ENCODE assay signal across 22 mouse cellular contexts in genomic region chr13:59604511-59604910, GRCm38 (mm10). TPM values are rescaled to one million over a fixed set of nuclear protein-coding genes. Genes with fewer than 3 reads are reported as not detected.
A peak's percentile ranks its signal among the peaks of the same experiment; 100 is the strongest.
DNase-seq lines count a peak whose midpoint lies in the region; ATAC-seq and TF ChIP-seq lines count a peak whose summit lies in the region.
"Had no signal": no experiment of that assay in that cellular context is flagged by ENCODE, and none has a peak within 500 bp of the region (broad histone marks: within the 10 kb centered on the region; RNA-seq: fewer than 3 reads in every experiment).

No protein-coding gene starts in this region.

- peak; percentile 49 for DNase-seq in embryo, embryonic 10 days (ENCODE audit: low spot score)
- no peak for DNase-seq in embryo, embryonic 9.5 days (ENCODE audit: extremely low spot score)
- DNase-seq in liver, embryonic 13.5 days = no peak
- no peak for DNase-seq in liver
- peak; percentile 89 for DNase-seq in Patski (ENCODE audit: low read depth, low spot score)
- peak; percentile 51 for DNase-seq in retina, embryonic 14.5 days (ENCODE audit: low spot score)
- DNase-seq in thymus, adult 2 months = no peak
- DNase-seq in left cerebral cortex, adult 2 months (ENCODE audit: extremely low spot score in 1 of 2, low spot score in 2 of 2) = no peak
- DNase-seq: adrenal gland, postnatal 14 days; cerebellum, adult 18-20 months; cerebellum, postnatal 10 days; forebrain, postnatal 0 days; gastrocnemius, postnatal 14 days; heart, adult 18-20 months; heart, postnatal 14 days had no signal

- H3K36me3 ChIP-seq in liver, embryonic 13.5 days = peaks cover 62% of the 10 kb centered on the region
- H3K36me3 ChIP-seq in thymus, adult 2 months (ENCODE audit: control insufficient read depth, insufficient read depth, low read length) = peaks cover 45% of the 10 kb centered on the region

- no peaks in the 10 kb centered on the region for H3K9me3 ChIP-seq in liver, embryonic 13.5 days (replicated peaks)
- H3K9me3 ChIP-seq: embryonic facial prominence, embryonic 10.5 days; forebrain, embryonic 13.5 days; heart, embryonic 15.5 days; hindbrain, embryonic 10.5 days had no signal

- in situ Hi-C loops in Patski (cut with MboI; ENCODE audit: low pct_unique_long_range_greater_than_20kb) = no loop called here

- intact Hi-C loops in left cerebral cortex, adult 2 months (cut with DNase I) = no loop called here

- POLR2A ChIA-PET in Patski (lab: Charles Lee) = interaction anchor here (0.7 to 1.7 kb wide), 2 partner anchors 59 to 810 kb away, joined by 4 to 5 read pairs; no protein-coding TSS in a partner anchor

- 0 out of 2 replicates have a peak overlapping the region, but pooled peaks have one; percentile 34 for H3K27ac ChIP-seq in liver, embryonic 13.5 days
- H3K27ac ChIP-seq in thymus, adult 2 months (ENCODE audit: control insufficient read depth, insufficient read depth, low read length) = no peak overlapping the region
- no peak overlapping the region for H3K27ac ChIP-seq in left cerebral cortex, adult 2 months
- H3K27ac ChIP-seq: embryonic facial prominence, embryonic 10.5 days; forebrain, embryonic 13.5 days; heart, embryonic 15.5 days; hindbrain, embryonic 10.5 days; hindbrain, embryonic 14.5 days had no signal

- no peak overlapping the region for H3K4me3 ChIP-seq in liver, embryonic 13.5 days (replicated peaks)
- H3K4me3 ChIP-seq in thymus, adult 2 months (ENCODE audit: control insufficient read depth, insufficient read depth, low read length) = no peak overlapping the region
- no peak overlapping the region for H3K4me3 ChIP-seq in left cerebral cortex, adult 2 months
- H3K4me3 ChIP-seq: embryonic facial prominence, embryonic 10.5 days; forebrain, embryonic 13.5 days; heart, embryonic 15.5 days; hindbrain, embryonic 10.5 days had no signal

- no peaks in the 10 kb centered on the region for H3K27me3 ChIP-seq in liver, embryonic 13.5 days
- H3K27me3 ChIP-seq in Patski = no peaks in the 10 kb centered on the region
- H3K27me3 ChIP-seq in thymus, adult 2 months (ENCODE audit: control insufficient read depth, insufficient read depth, low read length) = no peaks in the 10 kb centered on the region
- H3K27me3 ChIP-seq: CH12.LX; forebrain, embryonic 13.5 days; heart, embryonic 15.5 days had no signal

- 93% methylated on average over 1 of the region's 1 CpGs for WGBS in liver, embryonic 13.5 days (ENCODE audit: insufficient replicate concordance)
- WGBS in thymus, adult 2 months = 100% methylated on average over 1 of the region's 1 CpGs

- peaks cover 16% of the 10 kb centered on the region for H3K4me1 ChIP-seq in liver, embryonic 13.5 days (replicated peaks)
- no peaks in the 10 kb centered on the region for H3K4me1 ChIP-seq in thymus, adult 2 months (replicated peaks; ENCODE audit: control insufficient read depth, insufficient read depth, low read length)
- H3K4me1 ChIP-seq: embryonic facial prominence, embryonic 10.5 days; forebrain, embryonic 13.5 days; heart, embryonic 15.5 days had no signal

- no peak for TF ChIP-seq CTCF in Patski (IDR thresholded peaks at IDR 0.05)
- TF ChIP-seq CTCF in thymus, adult 2 months (IDR thresholded peaks at IDR 0.05; ENCODE audit: borderline replicate concordance, control insufficient read depth, extremely low read depth, insufficient read depth, low read length, poor library complexity) = no peak
- TF ChIP-seq CTCF in left cerebral cortex, adult 2 months (IDR thresholded peaks at IDR 0.05) = no peak

- no peak for TF ChIP-seq POLR2A in thymus, adult 2 months (IDR thresholded peaks at IDR 0.05; ENCODE audit: control insufficient read depth, extremely low read depth, insufficient read depth, low read length, poor library complexity)

- ATAC-seq in liver, embryonic 13.5 days (ENCODE audit: low read depth) = no peak
- peak; percentile 93 for ATAC-seq in Patski
- ATAC-seq: forebrain, embryonic 13.5 days; forebrain, postnatal 0 days had no signal

- no peak overlapping the region for H3K9ac ChIP-seq in liver, embryonic 13.5 days
- H3K9ac ChIP-seq: forebrain, embryonic 13.5 days; forebrain, postnatal 0 days; heart, embryonic 15.5 days; hindbrain, embryonic 14.5 days had no signal

- CTCF ChIA-PET in Patski (lab: Charles Lee) = no interaction called here

- no peak overlapping the region for H3K4me2 ChIP-seq in liver, embryonic 13.5 days
- H3K4me2 ChIP-seq: forebrain, embryonic 13.5 days; heart, embryonic 11.5 days; heart, embryonic 15.5 days; hindbrain, embryonic 14.5 days had no signal

RNA-seq across cellular contexts. Expression of gene Naa35, which starts 19.5 kb away (rescaled TPM):
- polyA plus RNA-seq in liver, embryonic 13.5 days (2015; fragmentation: Nextera tagmentation; extraction: Ambion mirVana) = 35.8 and 43.8 TPM in 2 replicates
- 75.0 TPM for polyA plus RNA-seq in Patski (2021)
- polyA plus RNA-seq in thymus, adult 2 months (2012; rRNA removed) = 44.5 and 54.3 TPM in 2 replicates
- total RNA-seq in left cerebral cortex, adult 2 months (2021) = 10 to 100 TPM; 95.1 to 98.1 TPM

RNA-seq across cellular contexts. Expression of gene Agtpbp1, which starts 19.5 kb away (rescaled TPM):
- 9.2 and 11.0 TPM in 2 replicates for polyA plus RNA-seq in liver, embryonic 13.5 days (2015; fragmentation: Nextera tagmentation; extraction: Ambion mirVana)
- 39.6 TPM for polyA plus RNA-seq in Patski (2021)
- 9.9 and 13.5 TPM in 2 replicates for polyA plus RNA-seq in thymus, adult 2 months (2012; rRNA removed)
- 100 to 1,000 TPM; 352 to 357 TPM for total RNA-seq in left cerebral cortex, adult 2 months (2021)

Comparison
In these comparisons a context has a peak if more than half of its experiments do, and no peak if none do; other contexts are left out.
1. DNase-seq: peak in embryo, embryonic 10 days (single experiment), Patski (single experiment) and retina, embryonic 14.5 days (single experiment); none in embryo, embryonic 9.5 days (single experiment), liver, embryonic 13.5 days (single experiment), liver (single experiment), thymus, adult 2 months (single experiment) and left cerebral cortex, adult 2 months (0 of 2).